Mouse (Mus musculus) kidney, adult 2 months (tissue): ENCODE measurements at regions not wholly inside any gene's neighbourhood (a gene's known extent, or its start where the extent isn't known, plus 50 kb on each side); places are given as distances from the start of the nearest gene placed in this dataset.

ENCODE experiments used
- CTCF ChIP-seq: fragments of 200-500 bp; conservative IDR thresholded peaks from 2 replicates; pipeline ENCODE4 v1.5.1; 2011; ENCODE audit warnings: low read depth, mild to moderate bottlenecking, control low read depth, low read length, moderate library complexity, mixed read lengths; ENCODE audit not compliant: insufficient read depth, insufficient read length
- POLR2A ChIP-seq: fragments of 200-500 bp; IDR thresholded peaks from one replicate; pipeline ENCODE4 v1.6.1; 2011; ENCODE audit warnings: low read depth, low read length, control low read depth

DNA sequence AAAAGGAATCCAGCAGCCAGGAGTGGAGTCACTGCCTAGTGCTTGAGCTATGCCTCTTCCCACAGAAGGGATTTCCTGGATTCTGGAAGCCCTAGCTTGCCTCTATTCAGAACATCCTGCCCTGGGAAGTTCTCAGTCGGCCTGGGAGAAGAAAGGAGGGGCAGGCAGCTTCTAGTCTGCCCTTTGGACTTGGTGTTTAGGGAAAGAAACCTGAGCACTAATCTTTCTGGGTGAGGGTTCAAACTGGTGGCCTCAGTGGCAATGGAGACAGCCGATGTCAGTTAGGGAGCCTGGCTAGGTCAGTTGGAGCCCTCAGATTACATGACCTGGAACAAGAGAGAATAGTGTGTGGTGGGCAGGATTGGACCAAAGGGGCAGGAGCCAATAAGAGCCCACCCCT, 78.9 kb downstream of the Gm4791 start:
- TF ChIP-seq POLR2A (no peak), CTCF (no peak)
